Mouse (Mus musculus): Measurements from ENCODE around the gene Eml2. TPM values are rescaled to one million over a fixed set of nuclear protein-coding genes. Genes with fewer than 3 reads are reported as not detected.
A peak's percentile ranks its signal among the peaks of the same experiment; 100 is the strongest.

Eml2 gene
- polyA plus RNA-seq, 1 experiment from 2014 or later, result 6.1 TPM

DNA sequence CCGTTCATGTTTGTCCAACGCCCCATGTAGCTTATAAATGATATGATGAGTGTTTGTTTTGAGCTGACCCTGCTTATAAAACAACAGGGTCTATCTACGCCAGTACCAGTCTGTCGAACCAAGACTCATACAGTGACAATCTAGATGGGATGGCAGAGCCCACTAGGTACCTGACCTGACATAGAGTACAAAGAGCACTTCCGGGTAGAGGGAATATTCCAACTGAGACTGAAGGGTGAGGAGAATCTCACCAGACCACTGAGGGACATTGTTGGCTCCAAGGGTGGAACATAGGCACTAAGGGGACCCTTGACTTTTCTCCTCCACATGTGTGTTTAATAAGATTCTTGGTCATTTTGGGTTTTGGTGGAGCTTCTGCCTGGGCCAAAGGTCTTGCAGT lies 53.2 kb downstream of the Eml2 start:
- peak; percentile 8 for DNase-seq (ENCODE audit: low spot score)

DNA sequence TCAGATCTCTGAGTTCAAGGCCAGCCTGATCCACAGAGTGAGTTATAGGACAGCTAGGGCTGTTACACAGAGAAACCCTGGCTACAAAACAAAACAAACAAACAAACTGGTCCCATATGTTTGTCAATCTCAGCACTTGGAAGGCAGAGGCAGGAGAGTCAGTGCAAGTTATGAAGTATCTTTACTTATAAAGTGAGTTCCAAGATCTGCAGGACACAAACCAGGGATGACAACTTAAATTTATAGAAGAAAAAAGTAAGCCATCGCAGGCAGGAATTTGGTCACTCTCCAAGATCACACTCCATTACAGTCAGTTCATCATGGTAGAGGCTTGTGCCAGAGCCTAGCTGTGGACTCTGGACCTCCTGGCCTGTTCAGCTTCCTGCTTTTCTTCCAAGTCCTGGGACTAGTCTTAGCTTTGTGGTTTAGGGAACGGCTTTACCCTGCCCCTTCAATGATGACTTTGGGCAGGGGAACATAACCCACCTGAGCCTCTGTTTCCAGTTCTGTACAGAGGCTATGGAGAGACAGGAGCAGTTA lies 53.9 kb downstream of the Eml2 start:
- DNase-seq (ENCODE audit: low spot score), result no peak

DNA sequence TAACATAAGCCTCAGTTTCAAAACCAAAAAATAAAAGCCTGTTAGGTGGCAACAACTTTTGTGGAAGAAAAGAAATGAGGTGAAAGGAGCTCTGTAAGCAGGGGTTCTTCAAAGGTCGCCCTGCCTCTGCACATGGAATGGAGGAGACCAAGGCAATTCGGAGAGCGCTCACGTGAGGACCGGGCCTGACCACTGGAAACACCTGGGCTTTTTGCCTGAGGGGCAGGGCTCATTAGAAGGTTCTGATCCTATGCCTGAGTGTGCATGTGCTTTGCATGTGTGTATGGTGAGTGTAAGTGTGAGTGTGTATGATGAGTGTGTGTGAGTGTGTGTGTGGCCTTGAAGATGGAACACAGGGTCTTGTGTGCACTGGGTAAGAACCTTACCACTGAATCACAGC lies 54.7 kb downstream of the Eml2 start:
- DNase-seq (ENCODE audit: low spot score), result no peak

DNA sequence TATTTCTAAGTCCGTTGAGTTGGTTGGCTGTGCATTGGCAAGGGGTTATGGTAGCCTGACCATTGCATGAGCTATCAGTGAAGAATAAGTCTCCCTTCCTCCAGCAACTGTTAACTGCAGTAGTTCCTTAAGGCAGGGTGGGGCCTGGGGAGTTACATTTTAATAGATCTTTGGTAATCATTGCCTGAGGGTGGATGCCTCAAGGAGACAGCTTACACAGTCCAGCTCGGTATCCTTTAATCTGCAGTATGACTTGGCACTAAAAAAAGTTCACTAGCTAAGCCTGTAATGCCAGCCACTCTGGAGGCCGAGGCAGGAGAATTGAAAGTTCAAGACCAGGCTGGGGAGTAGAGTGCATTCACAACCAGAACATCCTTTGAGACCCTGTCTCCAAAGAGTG lies 55.6 kb downstream of the Eml2 start:
- no peak for DNase-seq (ENCODE audit: low spot score)

DNA sequence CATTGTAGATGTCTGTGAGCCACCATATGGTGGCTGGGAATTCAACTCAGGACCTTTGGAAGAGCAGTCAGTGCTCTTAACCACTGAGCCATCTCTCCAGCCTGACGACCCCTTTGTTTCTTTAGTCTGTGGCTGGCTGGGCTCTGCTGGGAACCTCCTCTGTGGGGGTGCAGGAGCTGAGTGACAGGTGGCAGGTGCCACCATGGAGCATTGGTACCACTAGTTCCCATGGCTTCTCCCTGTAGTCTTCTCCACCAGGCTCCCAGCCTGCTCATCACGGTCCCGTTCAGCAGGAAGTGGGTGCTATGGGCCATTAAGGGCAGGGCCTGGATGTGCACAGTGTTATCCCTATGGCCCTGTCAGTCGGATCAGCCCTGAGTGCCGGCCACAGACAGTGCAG lies 58.4 kb downstream of the Eml2 start:
- no peak for DNase-seq (ENCODE audit: low spot score)

DNA sequence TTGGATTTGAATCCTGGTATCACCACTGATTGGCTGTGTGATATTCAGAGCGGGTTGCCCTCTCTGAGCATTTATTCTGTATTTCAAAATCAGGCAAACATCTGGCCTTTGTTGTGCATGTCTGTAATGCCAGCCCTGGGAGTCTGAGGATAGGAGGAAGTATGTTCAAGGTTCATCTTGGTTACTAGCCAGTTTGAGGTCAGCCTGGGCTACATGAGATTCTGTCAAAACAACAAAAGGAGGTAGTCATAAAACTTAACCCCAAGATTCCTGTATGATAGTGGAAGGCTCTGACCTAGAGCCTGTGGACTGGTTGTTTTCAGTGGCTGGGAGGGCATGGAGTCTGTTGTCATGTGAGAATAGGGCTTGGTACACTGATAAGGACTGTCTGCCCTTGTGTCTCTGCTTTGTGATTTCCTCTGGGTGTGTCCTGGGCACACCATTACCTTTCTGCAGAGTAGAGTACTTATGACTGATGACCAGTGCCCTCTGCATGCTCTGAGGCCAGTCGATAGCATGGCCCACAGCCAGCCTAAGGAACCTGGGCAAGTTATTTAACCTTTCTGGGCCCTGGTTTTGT lies 59.0 kb downstream of the Eml2 start:
- no peak for DNase-seq (ENCODE audit: low spot score)

DNA sequence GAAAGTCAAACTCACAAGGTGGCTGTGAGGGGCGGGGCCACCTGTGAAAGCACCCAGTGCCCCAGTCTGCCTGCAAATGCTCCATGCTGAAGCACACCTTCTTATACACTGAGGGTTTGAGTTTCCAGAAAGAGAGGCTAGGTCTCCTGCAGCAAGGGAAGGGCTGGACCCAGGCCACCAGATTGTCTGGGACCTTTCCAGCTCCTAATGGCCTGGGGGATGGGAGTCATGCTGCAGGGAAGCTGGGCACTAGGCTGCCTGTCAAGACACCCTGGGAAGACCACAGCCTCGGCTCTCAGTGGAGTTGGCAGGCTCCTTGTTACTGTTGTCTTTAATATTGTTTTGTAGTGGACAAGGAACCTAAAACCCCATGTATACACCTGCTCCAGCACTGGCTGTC lies 60.2 kb downstream of the Eml2 start:
- no peak for DNase-seq (ENCODE audit: low spot score)

DNA sequence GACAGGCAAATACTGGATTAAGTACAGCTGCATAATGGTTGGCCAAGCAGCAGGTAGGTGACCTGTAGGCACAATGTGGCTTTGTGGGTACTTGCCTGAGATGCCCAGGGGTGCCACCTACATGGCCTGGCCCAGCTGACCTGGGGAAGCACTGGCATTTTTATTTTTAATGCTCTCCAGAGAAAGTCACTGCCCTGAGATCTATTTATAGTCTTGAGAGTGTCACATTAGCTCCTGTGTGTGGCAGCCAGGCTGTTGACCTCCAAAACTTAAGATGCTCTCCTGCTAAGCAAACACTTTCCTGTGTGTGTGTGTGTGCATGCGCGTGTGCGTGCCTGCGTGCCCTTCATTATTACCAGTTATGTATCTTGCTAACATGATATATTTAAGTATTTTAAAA lies 62.1 kb downstream of the Eml2 start:
- no peak for DNase-seq (ENCODE audit: low spot score)

DNA sequence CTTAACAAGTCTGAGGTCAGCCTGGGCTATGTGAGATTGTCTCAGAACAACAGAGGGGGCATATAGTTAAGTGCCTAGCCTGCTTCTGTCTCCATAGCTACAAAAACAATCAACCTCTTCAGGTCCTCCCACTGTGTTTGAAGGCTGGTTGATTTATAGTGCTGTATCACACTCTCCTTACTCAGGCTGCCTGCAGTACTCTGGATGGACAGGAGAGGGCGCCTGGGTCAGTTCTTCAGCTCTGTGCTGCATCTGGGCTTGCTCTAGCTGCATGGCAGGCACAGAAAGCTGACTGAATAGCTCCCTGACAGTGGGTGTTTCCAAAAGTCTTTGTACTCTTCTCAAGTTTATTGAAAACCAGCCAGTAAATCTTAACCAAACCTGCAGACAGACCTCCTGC lies 63.2 kb downstream of the Eml2 start:
- peak; percentile 87 for DNase-seq (ENCODE audit: low spot score)

DNA sequence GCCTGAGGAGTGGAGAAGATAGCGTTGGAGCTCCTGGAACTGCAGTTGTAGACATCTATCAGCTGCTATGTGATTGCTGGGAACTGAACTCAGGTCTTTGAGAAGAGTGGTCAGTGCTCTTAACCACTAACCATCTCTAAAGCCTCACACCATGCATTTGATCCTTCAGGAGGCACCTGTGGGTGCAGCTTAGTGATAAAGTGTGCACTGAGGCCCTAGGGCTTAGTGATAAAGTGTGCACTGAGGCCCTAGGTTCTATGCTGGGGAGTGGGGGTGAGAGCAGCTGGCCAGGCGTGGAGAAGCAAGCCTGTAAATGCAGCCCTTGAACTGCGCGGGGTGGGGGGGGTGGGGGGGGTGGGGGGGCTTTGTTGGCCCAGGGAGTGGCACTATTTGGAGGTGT lies 63.8 kb downstream of the Eml2 start:
- DNase-seq (ENCODE audit: low spot score), result no peak

DNA sequence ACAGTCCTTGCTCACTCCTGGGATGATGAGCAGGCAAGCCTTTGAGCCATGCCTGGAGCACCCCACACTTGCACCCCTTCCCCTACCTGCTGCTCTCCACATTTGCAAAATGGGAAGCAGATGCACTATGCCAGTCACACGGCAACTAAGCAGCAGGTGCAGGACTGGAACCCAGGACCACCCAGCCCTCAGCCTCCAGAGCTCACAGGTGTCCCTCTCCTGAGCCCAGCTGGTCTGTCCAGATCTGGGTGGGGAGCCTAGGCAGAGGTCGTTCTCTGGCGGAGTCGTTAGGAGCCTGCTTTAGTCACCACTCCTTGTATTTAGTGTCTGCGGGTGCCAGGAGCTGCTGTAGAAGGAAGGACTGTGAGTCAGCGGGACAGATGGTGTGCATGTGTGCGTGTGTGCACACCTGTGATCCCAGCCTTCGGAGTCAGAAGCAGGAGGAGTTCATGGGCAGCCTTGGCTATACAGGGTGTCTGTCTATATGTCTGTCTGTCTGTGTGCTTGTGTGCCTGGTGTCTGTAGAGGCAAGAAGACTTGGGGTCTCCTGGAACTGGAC lies 64.8 kb downstream of the Eml2 start:
- DNase-seq (ENCODE audit: low spot score), result no peak

DNA sequence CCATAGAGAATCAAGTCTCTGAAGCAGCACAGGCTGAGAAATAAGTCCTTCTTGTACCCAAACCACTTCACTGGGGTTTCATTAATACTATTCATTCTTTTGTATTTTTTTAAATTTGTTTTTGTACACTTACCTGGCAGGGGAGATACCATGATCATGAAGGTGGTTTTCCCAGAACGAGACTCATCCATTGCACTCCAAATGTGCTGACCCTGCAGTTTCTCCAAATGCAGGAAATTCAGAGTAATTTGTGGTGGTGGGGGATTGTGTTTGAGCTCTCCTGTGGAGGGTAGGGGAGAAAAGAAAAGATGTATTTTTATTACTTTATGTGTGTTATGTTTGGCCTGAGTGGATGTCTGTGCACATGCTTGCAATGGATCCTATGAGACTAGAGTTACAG lies 65.8 kb downstream of the Eml2 start:
- no peak for DNase-seq (ENCODE audit: low spot score)

DNA sequence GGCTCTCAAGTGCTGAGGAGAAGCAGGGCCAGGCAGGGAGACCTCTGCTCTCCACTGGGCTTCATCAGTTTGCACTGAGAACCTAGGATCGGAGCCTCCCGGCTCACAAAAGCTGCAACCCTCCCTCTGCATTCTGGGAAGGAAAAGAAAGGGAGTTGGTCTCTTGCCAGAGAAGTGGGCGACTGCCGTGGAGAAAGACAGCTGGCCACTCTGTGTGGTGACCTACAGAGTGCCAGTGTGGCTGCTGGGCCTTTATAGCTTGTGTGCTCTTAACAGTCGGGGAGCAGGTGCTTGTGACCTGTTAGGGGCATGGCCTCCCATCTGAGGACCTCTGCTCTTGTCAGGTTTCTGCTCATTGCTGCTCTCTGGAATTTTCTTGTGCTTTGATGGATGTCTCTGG lies 67.6 kb downstream of the Eml2 start:
- no peak for DNase-seq (ENCODE audit: low spot score)

DNA sequence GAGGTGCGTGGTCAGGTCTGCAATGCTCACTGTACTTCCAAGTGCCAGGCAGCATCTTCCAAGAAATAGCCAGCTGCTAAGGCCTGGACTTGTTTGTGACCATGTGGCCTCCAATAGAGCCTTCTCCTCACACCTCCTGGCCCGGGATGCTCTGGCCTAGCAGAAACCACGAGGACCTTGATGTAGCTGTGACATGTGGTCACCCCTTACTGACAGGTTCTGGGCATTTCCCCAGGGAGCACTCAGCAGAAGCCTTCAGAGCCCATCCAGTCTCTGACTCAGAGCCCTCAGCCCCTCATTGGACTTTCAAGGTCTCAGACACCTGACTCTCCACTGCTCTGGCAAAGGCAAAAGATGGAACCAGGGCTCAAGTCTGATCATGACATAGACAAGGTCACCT lies 68.9 kb downstream of the Eml2 start:
- DNase-seq (ENCODE audit: low spot score), result no peak

DNA sequence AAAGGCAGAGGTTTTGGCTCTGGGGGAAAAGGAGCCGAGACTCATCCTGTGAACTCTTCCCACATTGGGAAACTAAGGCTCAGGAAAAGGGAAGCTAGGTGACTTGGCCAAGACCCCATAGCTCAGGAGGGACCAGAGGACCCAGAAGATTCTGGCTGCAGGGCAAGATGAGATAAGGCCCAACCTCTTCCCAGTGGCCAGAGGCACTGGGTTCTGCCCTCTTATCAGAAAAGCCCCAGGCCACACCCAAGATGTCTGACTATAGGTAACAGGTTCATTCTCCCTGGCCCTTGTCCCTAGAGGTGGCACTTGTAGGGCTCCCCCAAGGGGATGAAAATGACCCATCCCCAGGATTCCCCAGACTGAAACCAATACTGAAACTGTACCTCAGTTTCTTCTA lies 70.6 kb downstream of the Eml2 start:
- DNase-seq (ENCODE audit: low spot score), result no peak

DNA sequence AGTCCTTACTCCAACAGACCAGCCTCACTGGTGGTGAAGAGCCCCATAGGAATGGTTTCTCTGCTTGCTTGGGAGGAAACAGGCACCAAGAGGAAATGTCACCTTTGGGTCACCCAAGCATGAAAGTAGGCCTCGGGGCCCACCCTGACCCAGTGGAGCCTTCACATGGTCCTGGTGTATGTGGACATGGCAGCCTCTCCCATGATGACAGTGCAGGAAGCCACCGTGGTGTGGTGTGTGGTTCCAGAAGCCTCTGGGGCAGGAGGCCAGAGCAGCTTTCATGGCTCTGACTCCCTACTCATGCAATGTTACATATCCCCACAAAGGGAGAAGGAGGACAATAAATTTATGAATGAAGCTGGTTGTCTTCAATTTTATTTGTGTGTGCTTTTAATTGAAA lies 71.3 kb downstream of the Eml2 start:
- DNase-seq (ENCODE audit: low spot score), result no peak

DNA sequence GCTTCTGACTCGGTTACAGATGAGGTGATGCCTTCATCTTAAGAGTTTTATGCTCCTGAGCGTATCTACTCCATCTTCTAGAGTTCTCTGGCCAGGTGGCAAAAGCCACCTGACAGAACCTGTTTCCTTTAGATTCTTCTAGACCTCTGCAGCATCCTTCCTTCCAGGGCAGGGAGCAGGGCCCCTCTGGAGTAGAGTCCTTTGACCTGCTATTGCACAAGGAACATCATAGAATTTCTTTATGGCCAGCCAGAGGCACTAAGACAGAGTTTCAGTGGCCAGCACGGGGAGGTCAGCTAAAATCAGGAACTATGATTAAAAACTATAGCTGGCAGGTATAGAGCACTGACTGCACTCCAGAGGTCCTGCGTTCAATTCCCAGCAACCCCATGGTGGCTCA lies 75.9 kb downstream of the Eml2 start:
- no peak for DNase-seq (ENCODE audit: low spot score)

DNA sequence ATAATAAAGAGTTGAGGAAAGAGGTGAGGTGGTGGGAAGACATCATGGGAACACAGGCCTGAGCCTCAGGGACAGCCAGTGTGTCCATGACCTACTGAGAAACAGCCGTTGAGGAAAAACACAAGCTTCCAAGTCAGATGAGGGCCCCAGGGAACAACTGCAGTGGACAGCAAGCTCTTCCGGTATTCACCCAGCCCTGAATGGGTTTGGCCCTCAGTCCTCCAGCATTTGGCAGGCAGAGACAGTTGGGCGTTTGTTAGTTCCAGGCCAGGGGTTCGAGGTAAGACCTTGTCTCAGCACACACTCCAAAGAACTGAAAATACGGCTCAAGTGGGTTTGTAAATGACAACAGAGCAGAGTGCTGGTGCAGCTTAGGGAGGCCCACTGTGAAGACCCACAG lies 77.2 kb downstream of the Eml2 start:
- no peak for DNase-seq (ENCODE audit: low spot score)

DNA sequence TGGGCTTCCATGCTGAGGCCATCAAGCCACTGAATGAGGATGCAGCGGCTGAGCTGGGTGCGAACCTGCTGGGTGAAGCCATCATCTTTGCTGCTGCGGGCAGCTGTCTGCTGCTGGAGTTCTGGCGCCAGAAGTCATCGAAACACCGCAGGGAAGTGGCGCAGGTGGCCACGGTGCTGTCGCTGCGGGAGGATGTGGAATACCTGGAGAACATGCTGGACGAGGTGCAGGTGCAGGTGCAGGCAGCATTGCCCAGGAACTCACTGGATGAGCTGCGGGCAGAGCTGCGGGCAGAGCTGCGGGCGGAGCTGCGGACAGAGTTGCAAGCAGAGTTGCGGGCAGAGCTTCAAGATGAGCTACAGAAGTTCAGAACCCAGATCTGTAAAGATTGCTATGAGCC lies 79.2 kb downstream of the Eml2 start:
- DNase-seq (ENCODE audit: low spot score), result no peak
